Mouse (Mus musculus): ENCODE results near the gene Madd. TPM values are rescaled to one million over a fixed set of nuclear protein-coding genes. Genes with fewer than 3 reads are reported as not detected.
A peak's percentile ranks its signal among the peaks of the same experiment; 100 is the strongest.

Gene Madd
- polyA plus RNA-seq, 1 experiment from 2014 or later, result 10.9 TPM

DNA sequence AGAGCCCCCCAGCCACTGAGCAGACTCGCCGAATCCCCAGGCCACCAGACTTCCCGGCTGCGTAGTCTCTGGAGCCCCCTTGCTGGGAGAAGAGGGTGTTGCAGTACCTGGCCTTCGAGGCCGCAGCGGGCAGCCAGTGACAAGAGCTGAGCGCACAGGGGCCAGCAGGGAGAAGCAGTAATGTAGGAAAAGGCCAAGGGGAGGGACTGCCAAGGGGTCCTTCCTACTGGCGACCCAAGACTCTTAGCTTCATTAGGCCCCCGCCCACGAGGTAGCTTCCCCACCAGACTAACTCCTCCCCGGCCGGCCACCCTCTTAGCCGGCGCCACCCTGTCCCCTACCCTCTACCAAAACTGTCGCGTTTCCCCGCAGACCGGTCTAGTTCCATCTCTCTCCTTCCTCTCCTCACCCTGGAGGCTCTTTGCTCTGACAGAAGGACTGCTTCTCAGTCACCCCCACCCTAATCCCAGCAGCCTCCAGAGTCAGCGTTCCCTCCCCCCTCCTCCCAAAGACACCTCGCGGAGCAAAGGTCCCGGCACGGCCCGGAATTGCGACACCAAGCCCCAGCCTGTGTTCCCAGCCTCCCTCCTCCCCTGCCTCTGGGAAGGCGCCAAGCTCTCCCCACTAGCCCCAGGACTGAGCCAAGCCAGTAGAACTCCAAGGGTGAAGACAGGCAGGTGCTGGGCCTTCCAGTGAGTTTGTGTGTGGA, 11.1 kb upstream of the Madd start:
- peaks cover 15% of the 10 kb centered on the region for H3K4me1 ChIP-seq
- WGBS, result 1% methylated on average over 27 of the region's 27 CpGs
- H3K27me3 ChIP-seq, result no peaks in the 10 kb centered on the region
- H3K9ac ChIP-seq, result peak overlapping the region; percentile 35
- H3K4me3 ChIP-seq, result peak overlapping the region; percentile 36
- ATAC-seq (ENCODE audit: borderline replicate concordance, extremely low read depth, low FRiP score, low TSS enrichment), result peak; percentile 93
- no peaks in the 10 kb centered on the region for H3K9me3 ChIP-seq
- no peaks in the 10 kb centered on the region for H3K36me3 ChIP-seq
- peak overlapping the region; percentile 64 for H3K4me2 ChIP-seq
- H3K27ac ChIP-seq, result peak overlapping the region; percentile 85

DNA sequence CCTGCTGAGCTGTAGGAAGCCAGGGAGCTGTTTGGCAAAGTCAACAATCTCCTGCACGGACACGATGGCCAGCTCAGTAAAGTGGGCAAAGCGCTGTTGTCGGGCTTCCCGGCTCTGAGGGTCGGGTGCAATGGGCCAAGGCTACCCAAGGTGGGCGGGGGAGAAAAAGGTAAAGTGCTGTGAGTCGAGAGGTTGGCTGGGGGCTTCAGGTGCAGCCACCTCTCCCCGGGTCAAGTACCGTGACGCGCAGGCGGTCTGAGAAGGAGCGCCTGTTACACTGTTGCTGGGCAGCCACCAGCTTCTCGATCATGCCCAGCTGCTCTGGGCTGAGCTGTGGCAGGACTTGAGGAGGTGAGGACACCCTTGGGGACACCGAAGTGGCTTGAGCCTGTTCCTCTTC, 6.9 kb upstream of the Madd start:
- H3K36me3 ChIP-seq, result no peaks in the 10 kb centered on the region
- no peaks in the 10 kb centered on the region for H3K27me3 ChIP-seq
- ATAC-seq (ENCODE audit: borderline replicate concordance, extremely low read depth, low FRiP score, low TSS enrichment), result no peak
- H3K27ac ChIP-seq, result no peak overlapping the region
- no peak overlapping the region for H3K4me2 ChIP-seq
- H3K4me3 ChIP-seq, result no peak overlapping the region
- H3K4me1 ChIP-seq, result peaks cover 5% of the 10 kb centered on the region; the same call in 1 of the 2 replicates
- no peaks in the 10 kb centered on the region for H3K9me3 ChIP-seq
- H3K9ac ChIP-seq, result no peak overlapping the region
- 75% methylated on average over 16 of the region's 16 CpGs for WGBS

DNA sequence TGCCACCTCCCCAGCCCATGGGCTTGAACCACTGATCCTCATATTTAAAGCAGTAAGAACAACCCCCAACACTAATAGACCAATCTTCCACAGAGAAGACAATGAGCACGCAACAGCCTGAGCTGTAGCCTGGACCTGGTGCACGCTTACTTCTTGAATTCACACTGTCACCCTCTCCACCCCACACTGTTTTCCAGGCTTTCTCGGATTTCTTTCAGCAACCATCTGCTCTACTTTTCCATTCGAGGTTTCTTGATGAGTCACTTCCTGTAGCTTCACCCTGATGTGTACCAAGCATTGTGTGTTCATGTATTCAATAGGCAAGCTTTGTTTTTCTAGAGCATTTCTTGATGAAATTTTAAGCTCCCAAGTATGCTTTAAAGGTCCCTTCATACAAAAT, 3.8 kb upstream of the Madd start:
- no peaks in the 10 kb centered on the region for H3K9me3 ChIP-seq
- 61% methylated on average over 4 of the region's 4 CpGs for WGBS
- no peak overlapping the region for H3K27ac ChIP-seq
- no peaks in the 10 kb centered on the region for H3K36me3 ChIP-seq
- H3K9ac ChIP-seq, result no peak overlapping the region
- H3K4me1 ChIP-seq, result peaks cover 8% of the 10 kb centered on the region; the same call in 1 of the 2 replicates
- ATAC-seq (ENCODE audit: borderline replicate concordance, extremely low read depth, low FRiP score, low TSS enrichment), result no peak
- H3K27me3 ChIP-seq, result no peaks in the 10 kb centered on the region
- H3K4me3 ChIP-seq, result no peak overlapping the region
- no peak overlapping the region for H3K4me2 ChIP-seq

DNA sequence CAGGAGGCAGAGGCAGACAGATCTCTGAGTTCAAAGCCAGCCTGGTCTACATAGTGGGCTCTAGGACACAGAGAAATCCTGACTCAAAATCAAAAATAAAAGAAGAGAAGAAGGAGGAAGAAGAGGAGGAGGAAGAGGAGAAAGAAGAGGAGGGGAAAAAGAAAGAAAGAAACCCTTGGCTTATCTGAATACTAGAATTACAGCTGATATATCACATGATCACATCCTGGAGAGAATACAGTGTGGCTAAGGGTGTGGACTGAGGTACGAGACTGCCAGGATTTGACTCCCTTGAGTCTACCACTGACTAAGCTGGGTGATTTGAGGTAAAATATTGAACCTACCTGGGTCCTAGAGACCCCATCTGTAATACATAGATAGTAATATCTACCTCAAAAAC, 2.6 kb upstream of the Madd start:
- 69% methylated on average over 1 of the region's 1 CpGs for WGBS
- no peaks in the 10 kb centered on the region for H3K36me3 ChIP-seq
- no peak overlapping the region for H3K27ac ChIP-seq
- peaks cover 14% of the 10 kb centered on the region for H3K4me1 ChIP-seq
- H3K9me3 ChIP-seq, result no peaks in the 10 kb centered on the region
- no peak overlapping the region for H3K4me2 ChIP-seq
- no peak overlapping the region for H3K9ac ChIP-seq
- no peak for ATAC-seq (ENCODE audit: borderline replicate concordance, extremely low read depth, low FRiP score, low TSS enrichment)
- no peaks in the 10 kb centered on the region for H3K27me3 ChIP-seq
- no peak overlapping the region for H3K4me3 ChIP-seq

DNA sequence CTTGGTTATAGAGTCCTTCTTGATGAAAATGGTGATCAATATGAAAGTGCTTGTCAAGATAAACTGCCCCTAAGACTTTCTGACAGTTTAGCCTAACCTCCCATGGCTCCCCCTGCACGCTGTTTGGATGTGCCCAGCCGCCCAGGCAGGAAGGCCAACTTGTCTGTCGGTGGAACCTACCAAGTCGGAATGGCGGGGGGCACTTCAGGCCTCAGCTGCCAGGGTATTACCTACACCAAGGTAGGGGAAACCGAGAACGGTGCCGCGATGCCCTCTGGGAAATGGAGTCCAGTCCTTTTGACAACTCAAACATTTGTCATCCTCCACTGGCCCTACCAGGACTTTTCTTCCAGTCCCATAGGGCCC, 506 bp downstream of the Madd start:
- Histone ChIP-seq H3K27me3 (no peaks in the 10 kb centered on the region), H3K9ac (peak overlapping the region; percentile 60), H3K4me3 (peak overlapping the region; percentile 80), H3K4me2 (peak overlapping the region; percentile 84), H3K4me1 (peaks cover 14% of the 10 kb centered on the region), H3K36me3 (no peaks in the 10 kb centered on the region), H3K9me3 (no peaks in the 10 kb centered on the region), H3K27ac (peak overlapping the region; percentile 54)
- under 1% methylated on average over 9 of the region's 9 CpGs for WGBS
- peak; percentile 95 for ATAC-seq (ENCODE audit: borderline replicate concordance, extremely low read depth, low FRiP score, low TSS enrichment)

DNA sequence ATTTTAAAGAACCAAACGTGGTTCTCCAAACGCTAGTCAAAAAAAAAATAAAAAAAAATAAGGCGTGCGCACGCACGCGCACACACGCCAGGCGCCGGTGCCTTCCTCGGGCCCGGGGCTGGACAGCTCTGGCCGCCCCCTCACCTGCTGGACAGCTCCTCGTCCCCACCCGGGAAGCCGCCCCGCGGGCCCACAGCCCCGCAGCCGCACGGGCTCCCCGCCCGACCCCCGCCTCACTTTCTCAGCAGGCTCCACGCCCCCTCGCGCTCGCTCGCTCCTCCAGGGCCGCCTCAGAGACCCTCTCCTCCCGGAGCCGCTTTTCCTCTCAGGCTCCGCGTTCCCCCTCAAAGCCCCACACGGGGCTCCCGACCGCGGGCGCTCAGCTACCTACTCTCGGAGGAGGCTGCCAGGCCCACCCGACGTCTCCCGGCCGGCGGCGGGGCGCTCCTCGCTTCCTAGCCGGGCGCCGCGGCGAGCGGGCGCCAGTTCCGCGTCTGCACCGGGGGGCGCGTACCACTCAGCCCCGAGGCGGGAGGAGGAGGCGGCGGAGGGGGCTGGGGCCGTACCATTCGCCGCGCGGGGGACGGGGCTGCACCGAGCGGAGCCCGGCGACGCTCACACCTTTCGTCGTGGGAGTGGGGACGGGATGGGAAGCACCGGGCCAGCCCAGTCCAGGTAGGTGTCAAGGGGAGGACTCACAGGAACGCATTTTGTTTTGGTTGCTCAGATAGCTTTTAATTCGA, 1.1 kb downstream of the Madd start:
- Histone ChIP-seq H3K36me3 (no peaks in the 10 kb centered on the region), H3K9ac (peak overlapping the region; percentile 60), H3K27ac (peak overlapping the region; percentile 54), H3K4me2 (peak overlapping the region; percentile 84), H3K27me3 (no peaks in the 10 kb centered on the region), H3K4me3 (peak overlapping the region; percentile 80), H3K4me1 (peaks cover 14% of the 10 kb centered on the region), H3K9me3 (no peaks in the 10 kb centered on the region)
- peak; percentile 93 for ATAC-seq (ENCODE audit: borderline replicate concordance, extremely low read depth, low FRiP score, low TSS enrichment)
- under 1% methylated on average over 81 of the region's 81 CpGs for WGBS

DNA sequence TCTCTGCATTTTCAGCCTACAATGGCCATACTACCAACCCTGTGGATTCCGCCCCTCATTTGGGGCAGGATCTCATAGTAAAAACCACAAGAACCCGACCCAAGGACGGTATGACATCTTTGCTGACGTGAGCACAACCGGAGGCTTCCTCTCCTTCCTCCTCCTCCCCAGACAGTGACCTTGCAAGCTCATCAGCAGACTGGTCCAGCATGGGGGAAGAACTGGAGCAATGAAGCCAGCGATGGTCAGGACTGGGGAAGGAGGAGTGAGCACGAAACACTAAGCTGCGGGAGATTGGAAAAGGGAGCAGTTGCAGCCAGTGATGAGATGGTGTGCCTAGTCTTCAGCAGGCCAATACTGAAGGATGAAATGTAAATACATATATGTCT, 1.6 kb downstream of the Madd start:
- WGBS, result 9% methylated on average over 8 of the region's 8 CpGs
- no peaks in the 10 kb centered on the region for H3K36me3 ChIP-seq
- H3K27ac ChIP-seq, result no peak overlapping the region
- H3K4me3 ChIP-seq, result peak overlapping the region; percentile 80
- no peaks in the 10 kb centered on the region for H3K9me3 ChIP-seq
- peak overlapping the region; percentile 84 for H3K4me2 ChIP-seq
- ATAC-seq (ENCODE audit: borderline replicate concordance, extremely low read depth, low FRiP score, low TSS enrichment), result no peak
- H3K27me3 ChIP-seq, result no peaks in the 10 kb centered on the region
- H3K9ac ChIP-seq, result peak overlapping the region; percentile 60; the same call in 1 of the 2 replicates
- H3K4me1 ChIP-seq, result peaks cover 14% of the 10 kb centered on the region

DNA sequence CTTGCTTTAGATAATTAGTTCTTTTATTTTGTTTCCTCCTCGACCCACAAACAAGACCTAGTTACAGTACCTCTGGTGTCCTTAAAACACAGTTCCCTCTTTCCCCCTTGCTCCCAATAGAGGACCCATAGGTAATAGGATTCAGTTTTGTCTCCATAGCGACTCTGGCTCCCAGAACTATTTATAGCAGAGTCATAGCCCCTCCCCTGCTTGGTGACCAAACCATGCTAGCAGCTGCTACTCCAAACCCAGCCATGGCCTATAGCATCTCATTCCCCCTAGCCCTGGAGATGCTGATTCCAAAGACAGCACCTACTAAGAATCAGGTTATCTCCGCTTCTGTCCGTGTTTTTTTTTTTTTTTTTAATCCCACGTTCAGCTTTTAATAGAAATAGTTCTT, 2.9 kb downstream of the Madd start:
- H3K9me3 ChIP-seq, result no peaks in the 10 kb centered on the region
- no peak overlapping the region for H3K9ac ChIP-seq
- H3K4me3 ChIP-seq, result no peak overlapping the region
- no peaks in the 10 kb centered on the region for H3K27me3 ChIP-seq
- H3K36me3 ChIP-seq, result 0 out of 2 replicates have a peak, but pooled peaks cover 7% of the 10 kb centered on the region
- WGBS, result 69% methylated on average over 5 of the region's 5 CpGs
- no peak for ATAC-seq (ENCODE audit: borderline replicate concordance, extremely low read depth, low FRiP score, low TSS enrichment)
- H3K27ac ChIP-seq, result no peak overlapping the region
- H3K4me2 ChIP-seq, result no peak overlapping the region
- H3K4me1 ChIP-seq, result peaks cover 14% of the 10 kb centered on the region

DNA sequence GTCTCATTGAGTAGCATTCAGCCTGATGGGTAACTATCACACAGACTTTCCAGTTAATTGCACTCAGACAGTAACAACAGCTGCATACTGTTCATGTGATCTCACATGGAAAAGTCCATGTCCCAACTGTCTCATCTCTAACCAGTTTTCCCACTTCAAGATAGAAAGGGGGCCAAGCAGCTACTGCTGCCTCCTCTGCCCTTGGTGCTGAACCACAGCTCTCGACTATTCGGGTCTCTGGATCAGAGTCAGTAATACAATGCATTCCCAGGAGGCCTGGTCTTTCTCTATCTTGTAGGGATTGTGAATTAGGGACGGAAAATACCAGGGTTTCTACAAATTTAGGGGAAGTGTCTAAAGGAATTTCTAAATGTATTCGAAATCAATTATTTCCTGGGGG, 3.8 kb downstream of the Madd start:
- Histone ChIP-seq H3K9me3 (no peaks in the 10 kb centered on the region), H3K27me3 (no peaks in the 10 kb centered on the region), H3K4me3 (no peak overlapping the region), H3K4me1 (peaks cover 14% of the 10 kb centered on the region), H3K36me3 (peaks cover 10% of the 10 kb centered on the region; the same call in 1 of the 2 replicates), H3K4me2 (no peak overlapping the region), H3K9ac (no peak overlapping the region), H3K27ac (no peak overlapping the region)
- no peak for ATAC-seq (ENCODE audit: borderline replicate concordance, extremely low read depth, low FRiP score, low TSS enrichment)
- 34% methylated on average over 4 of the region's 4 CpGs for WGBS

DNA sequence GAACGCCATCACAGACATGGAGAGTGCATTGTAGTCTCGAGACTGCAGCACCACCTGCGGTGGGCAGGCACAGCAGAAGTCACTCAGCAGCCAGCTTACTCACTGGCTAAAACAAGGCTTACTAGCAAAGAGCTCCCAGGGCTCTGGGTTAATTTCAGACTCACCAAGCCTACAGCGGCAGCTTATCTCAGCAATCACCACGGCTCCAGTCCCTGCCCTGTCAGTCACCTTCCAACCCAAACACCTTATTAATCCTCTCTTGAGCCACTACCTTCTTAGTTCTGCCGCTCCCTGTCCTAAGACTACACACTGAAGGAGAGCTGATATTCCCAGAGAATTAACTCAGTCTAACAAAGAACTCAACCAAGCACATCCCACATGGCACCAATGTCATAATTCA, 7.4 kb downstream of the Madd start:
- Histone ChIP-seq H3K36me3 (peaks cover 20% of the 10 kb centered on the region), H3K4me2 (no peak overlapping the region), H3K27ac (no peak overlapping the region), H3K9me3 (no peaks in the 10 kb centered on the region), H3K27me3 (no peaks in the 10 kb centered on the region), H3K4me3 (no peak overlapping the region), H3K4me1 (no peaks in the 10 kb centered on the region), H3K9ac (no peak overlapping the region)
- no peak for ATAC-seq (ENCODE audit: borderline replicate concordance, extremely low read depth, low FRiP score, low TSS enrichment)
- 65% methylated on average over 6 of the region's 6 CpGs for WGBS

DNA sequence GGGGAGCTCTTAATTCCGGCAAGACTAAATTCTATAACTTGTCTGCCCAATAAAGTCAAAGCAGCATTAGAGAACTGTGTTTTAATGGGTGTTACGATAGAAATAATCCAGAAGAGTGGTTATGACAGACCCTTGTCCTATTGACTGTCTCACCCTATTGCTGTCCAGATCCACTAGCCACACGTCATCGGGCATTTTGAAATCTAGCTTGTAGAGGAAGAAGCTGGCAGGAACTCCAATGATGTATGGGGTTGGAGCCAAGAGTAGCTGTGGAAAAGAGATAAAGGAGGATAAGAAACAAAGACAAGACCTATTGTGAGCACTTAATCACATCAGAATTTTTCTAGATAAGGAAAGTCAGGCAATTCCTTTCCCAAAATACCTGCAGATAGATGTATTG, 8.1 kb downstream of the Madd start:
- H3K36me3 ChIP-seq, result peaks cover 20% of the 10 kb centered on the region
- no peak overlapping the region for H3K27ac ChIP-seq
- 73% methylated on average over 4 of the region's 4 CpGs for WGBS
- H3K4me2 ChIP-seq, result no peak overlapping the region
- no peaks in the 10 kb centered on the region for H3K9me3 ChIP-seq
- H3K4me3 ChIP-seq, result no peak overlapping the region
- ATAC-seq (ENCODE audit: borderline replicate concordance, extremely low read depth, low FRiP score, low TSS enrichment), result no peak
- H3K27me3 ChIP-seq, result no peaks in the 10 kb centered on the region
- H3K9ac ChIP-seq, result no peak overlapping the region
- H3K4me1 ChIP-seq, result no peaks in the 10 kb centered on the region

DNA sequence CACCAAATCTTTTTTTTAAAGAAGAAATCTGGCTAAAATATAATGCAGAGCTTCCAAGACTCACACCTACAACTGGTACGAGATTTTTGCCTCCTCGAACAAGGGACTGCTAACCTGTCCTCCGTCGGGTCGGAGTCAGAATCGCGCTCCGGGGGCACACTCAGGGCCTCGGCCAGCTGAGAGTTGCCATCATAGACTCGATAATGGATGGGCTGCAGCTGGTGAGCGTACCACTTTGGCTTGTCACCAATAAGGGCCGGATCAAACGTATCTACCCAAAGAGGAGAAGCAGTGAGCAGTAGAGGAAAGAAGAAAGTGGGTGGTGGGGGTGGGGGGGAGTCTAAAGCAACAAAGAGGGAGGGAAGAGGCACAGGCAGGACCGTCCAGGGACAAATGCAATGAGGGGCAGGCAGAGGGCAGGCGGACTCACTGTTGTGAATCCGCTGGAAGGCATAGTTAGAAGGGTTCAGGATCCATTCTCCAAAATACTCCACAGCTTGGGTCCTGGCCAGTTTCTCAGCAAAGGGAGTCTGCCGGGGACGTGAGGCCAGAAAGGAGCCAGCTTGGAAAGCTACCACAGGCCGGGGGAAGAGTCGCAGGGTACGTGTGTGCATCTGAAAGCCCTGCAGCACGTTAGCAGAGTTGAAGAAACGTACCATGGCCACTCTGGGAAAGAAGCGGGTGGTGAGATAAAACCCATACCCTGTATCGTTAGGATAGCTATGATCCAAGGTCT, 13.9 kb downstream of the Madd start:
- Histone ChIP-seq H3K36me3 (peaks cover 24% of the 10 kb centered on the region), H3K4me2 (peak overlapping the region; percentile 16; the same call in 1 of the 2 replicates), H3K9ac (no peak overlapping the region), H3K4me3 (no peak overlapping the region), H3K27ac (peak overlapping the region; percentile 35), H3K27me3 (no peaks in the 10 kb centered on the region), H3K4me1 (no peaks in the 10 kb centered on the region), H3K9me3 (no peaks in the 10 kb centered on the region)
- ATAC-seq (ENCODE audit: borderline replicate concordance, extremely low read depth, low FRiP score, low TSS enrichment), result peak; percentile 68; the same call in 1 of the 2 replicates
- WGBS, result 53% methylated on average over 25 of the region's 25 CpGs

Measured in lung, embryonic 15.5 days (tissue).